Mouse (Mus musculus): Measurements from ENCODE around the gene Rundc3a. TPM values are rescaled to one million over a fixed set of nuclear protein-coding genes. Genes with fewer than 3 reads are reported as not detected.
A peak's percentile ranks its signal among the peaks of the same experiment; 100 is the strongest.
"Not testable (repeated sequence)": the region's sequence is repeated elsewhere in the genome, so short reads cannot be mapped to it uniquely, and the experiment has no call there.

Rundc3a gene
- polyA plus RNA-seq, 1 experiment from 2014 or later: 1.7 TPM

GRCm38 (mm10) chr11:102355501-102355900 lies 37.7 kb upstream of the Rundc3a start:
- Histone ChIP-seq H3K4me3 (replicated peaks) (no peak overlapping the region), H3K36me3 (no peaks in the 10 kb centered on the region), H3K9me3 (no peaks in the 10 kb centered on the region), H3K27me3 (peaks cover 51% of the 10 kb centered on the region), H3K27ac (no peak overlapping the region), H3K4me2 (no peak overlapping the region), H3K9ac (replicated peaks) (no peak overlapping the region), H3K4me1 (replicated peaks) (peaks cover 3% of the 10 kb centered on the region; the same call in 1 of the 2 replicates)
- 82% methylated on average over 3 of the region's 3 CpGs for WGBS
- ATAC-seq (ENCODE audit: insufficient number of reproducible peaks, insufficient read depth, low FRiP score, low TSS enrichment, low read depth): no peak

- Histone ChIP-seq H3K4me3 (replicated peaks) (no peak overlapping the region), H3K4me1 (replicated peaks) (peaks cover 3% of the 10 kb centered on the region; the same call in 1 of the 2 replicates), H3K27me3 (peaks cover 48% of the 10 kb centered on the region), H3K9me3 (no peaks in the 10 kb centered on the region), H3K4me2 (no peak overlapping the region), H3K27ac (no peak overlapping the region), H3K9ac (replicated peaks) (no peak overlapping the region), H3K36me3 (no peaks in the 10 kb centered on the region)
- WGBS: 78% methylated on average over 12 of the region's 12 CpGs
- ATAC-seq (ENCODE audit: insufficient number of reproducible peaks, insufficient read depth, low FRiP score, low TSS enrichment, low read depth): no peak
Observed at GRCm38 (mm10) chr11:102356190-102356589, 37.0 kb upstream of the Rundc3a start.

GRCm38 (mm10) chr11:102356636-102357350 lies 36.4 kb upstream of the Rundc3a start:
- H3K9me3 ChIP-seq: no peaks in the 10 kb centered on the region
- no peak for ATAC-seq (ENCODE audit: insufficient number of reproducible peaks, insufficient read depth, low FRiP score, low TSS enrichment, low read depth)
- H3K4me1 ChIP-seq (replicated peaks): peaks cover 3% of the 10 kb centered on the region; the same call in 1 of the 2 replicates
- WGBS: 67% methylated on average over 31 of the region's 31 CpGs
- H3K4me3 ChIP-seq (replicated peaks): no peak overlapping the region
- no peak overlapping the region for H3K9ac ChIP-seq (replicated peaks)
- H3K4me2 ChIP-seq: no peak overlapping the region
- peaks cover 42% of the 10 kb centered on the region for H3K27me3 ChIP-seq
- H3K36me3 ChIP-seq: no peaks in the 10 kb centered on the region
- no peak overlapping the region for H3K27ac ChIP-seq

- Histone ChIP-seq H3K27ac (no peak overlapping the region), H3K36me3 (no peaks in the 10 kb centered on the region), H3K9ac (replicated peaks) (no peak overlapping the region), H3K27me3 (peaks cover 31% of the 10 kb centered on the region), H3K4me2 (no peak overlapping the region; the same call in 1 of the 2 replicates), H3K4me1 (replicated peaks) (no peaks in the 10 kb centered on the region), H3K4me3 (replicated peaks) (no peak overlapping the region), H3K9me3 (no peaks in the 10 kb centered on the region)
- no peak for ATAC-seq (ENCODE audit: insufficient number of reproducible peaks, insufficient read depth, low FRiP score, low TSS enrichment, low read depth)
- 62% methylated on average over 10 of the region's 10 CpGs for WGBS
Observed at GRCm38 (mm10) chr11:102358365-102358764, 34.8 kb upstream of the Rundc3a start.

- ATAC-seq (ENCODE audit: insufficient number of reproducible peaks, insufficient read depth, low FRiP score, low TSS enrichment, low read depth): no peak
- no peaks in the 10 kb centered on the region for H3K4me1 ChIP-seq (replicated peaks)
- 89% methylated on average over 8 of the region's 8 CpGs for WGBS
- H3K36me3 ChIP-seq: no peaks in the 10 kb centered on the region
- no peak overlapping the region for H3K4me3 ChIP-seq (replicated peaks)
- no peak overlapping the region for H3K4me2 ChIP-seq
- H3K27me3 ChIP-seq: peaks cover 14% of the 10 kb centered on the region
- H3K27ac ChIP-seq: no peak overlapping the region
- no peaks in the 10 kb centered on the region for H3K9me3 ChIP-seq
- H3K9ac ChIP-seq (replicated peaks): no peak overlapping the region
Observed at GRCm38 (mm10) chr11:102361776-102362495, 31.3 kb upstream of the Rundc3a start.

GRCm38 (mm10) chr11:102363623-102364022 lies 29.6 kb upstream of the Rundc3a start:
- H3K27me3 ChIP-seq: no peaks in the 10 kb centered on the region; the same call in 1 of the 2 replicates
- H3K4me3 ChIP-seq (replicated peaks): no peak overlapping the region
- no peak for ATAC-seq (ENCODE audit: insufficient number of reproducible peaks, insufficient read depth, low FRiP score, low TSS enrichment, low read depth)
- H3K4me1 ChIP-seq (replicated peaks): no peaks in the 10 kb centered on the region
- no peak overlapping the region for H3K9ac ChIP-seq (replicated peaks)
- no peak overlapping the region for H3K4me2 ChIP-seq
- no peaks in the 10 kb centered on the region for H3K36me3 ChIP-seq
- H3K9me3 ChIP-seq: no peaks in the 10 kb centered on the region
- WGBS: 52% methylated on average over 2 of the region's 2 CpGs
- H3K27ac ChIP-seq: no peak overlapping the region

GRCm38 (mm10) chr11:102364570-102365371 lies 28.4 kb upstream of the Rundc3a start:
- Histone ChIP-seq H3K4me3 (replicated peaks) (no peak overlapping the region), H3K27me3 (no peaks in the 10 kb centered on the region; the same call in 1 of the 2 replicates), H3K4me1 (replicated peaks) (no peaks in the 10 kb centered on the region), H3K27ac (no peak overlapping the region), H3K9ac (replicated peaks) (no peak overlapping the region), H3K4me2 (no peak overlapping the region), H3K36me3 (no peaks in the 10 kb centered on the region), H3K9me3 (no peaks in the 10 kb centered on the region)
- 66% methylated on average over 14 of the region's 14 CpGs for WGBS
- 0 out of 2 replicates have a peak, but pooled peaks have one; percentile 23 for ATAC-seq (ENCODE audit: insufficient number of reproducible peaks, insufficient read depth, low FRiP score, low TSS enrichment, low read depth)

GRCm38 (mm10) chr11:102365699-102366098 lies 27.5 kb upstream of the Rundc3a start:
- no peaks in the 10 kb centered on the region; the same call in 1 of the 2 replicates for H3K27me3 ChIP-seq
- H3K4me2 ChIP-seq: no peak overlapping the region
- ATAC-seq (ENCODE audit: insufficient number of reproducible peaks, insufficient read depth, low FRiP score, low TSS enrichment, low read depth): no peak
- WGBS: 53% methylated on average over 4 of the region's 4 CpGs
- no peaks in the 10 kb centered on the region for H3K4me1 ChIP-seq (replicated peaks)
- H3K27ac ChIP-seq: no peak overlapping the region
- H3K9me3 ChIP-seq: no peaks in the 10 kb centered on the region
- no peaks in the 10 kb centered on the region for H3K36me3 ChIP-seq
- no peak overlapping the region for H3K4me3 ChIP-seq (replicated peaks)
- H3K9ac ChIP-seq (replicated peaks): no peak overlapping the region; the same call in 1 of the 2 replicates

GRCm38 (mm10) chr11:102366103-102366502 lies 27.1 kb upstream of the Rundc3a start, which contains the start of gene Slc4a1:
Gene Slc4a1, minus strand, starts transcription at chr11:102366203.
- not testable (repeated sequence) for ATAC-seq (ENCODE audit: insufficient number of reproducible peaks, insufficient read depth, low FRiP score, low TSS enrichment, low read depth); H3K4me2 ChIP-seq; H3K4me1 ChIP-seq (replicated peaks); H3K36me3 ChIP-seq; H3K9me3 ChIP-seq; H3K27ac ChIP-seq; H3K9ac ChIP-seq (replicated peaks); H3K4me3 ChIP-seq (replicated peaks); H3K27me3 ChIP-seq
- 81% methylated on average over 8 of the region's 8 CpGs for WGBS

GRCm38 (mm10) chr11:102367504-102368280 lies 25.5 kb upstream of the Rundc3a start:
- no peak for ATAC-seq (ENCODE audit: insufficient number of reproducible peaks, insufficient read depth, low FRiP score, low TSS enrichment, low read depth)
- Histone ChIP-seq H3K9me3 (no peaks in the 10 kb centered on the region), H3K4me1 (replicated peaks) (no peaks in the 10 kb centered on the region), H3K27ac (no peak overlapping the region), H3K9ac (replicated peaks) (no peak overlapping the region), H3K4me2 (no peak overlapping the region), H3K27me3 (peaks cover 8% of the 10 kb centered on the region; the same call in 1 of the 2 replicates), H3K4me3 (replicated peaks) (no peak overlapping the region), H3K36me3 (no peaks in the 10 kb centered on the region)
- 77% methylated on average over 9 of the region's 9 CpGs for WGBS
